Mouse (Mus musculus) left cerebral cortex, adult 2 months (tissue): ENCODE data around the gene Thegl. TPM values are rescaled to one million over a fixed set of nuclear protein-coding genes. Genes with fewer than 3 reads are reported as not detected.
"Not testable (repeated sequence)": the region's sequence is repeated elsewhere in the genome, so short reads cannot be mapped to it uniquely, and the experiment has no call there.

Experiments used
- DNase-seq, 2 experiments: peaks; one replicate each; pipeline ENCODE4 v3.0.0; 2021 to 2022; ENCODE audit warnings: low spot score in 2 of 2, mixed read lengths in 1 of 2; ENCODE audit errors: extremely low spot score in 1 of 2
- H3K27ac ChIP-seq: fragments of 200-600 bp; 2 replicates; pipeline ENCODE4 v1.8.1; 2022
- H3K4me3 ChIP-seq: fragments of 200-600 bp; 2 replicates; pipeline ENCODE4 v1.8.1; 2022
- CTCF ChIP-seq: fragments of 200-600 bp; IDR thresholded peaks from 2 replicates; pipeline ENCODE4 v1.8.1; 2022; ENCODE audit warnings: antibody characterized with exemption, mild to moderate bottlenecking, moderate library complexity
- intact Hi-C: fragments of 180-260 bp; cut with DNase I; formaldehyde crosslinking; loops from one replicate; pipeline ENCODE4 v1.15.1; 2025
- total RNA-seq, 2 experiments: library from RNA; stranded (reverse); gene quantifications; 2 replicates each; pipeline ENCODE4 v1.2.3; 2021

The Thegl gene
- total RNA-seq, 2 experiments from 2014 or later: 0.47 to 0.57 TPM

GRCm38 (mm10) chr5:77001192-77001591 is 14.6 kb upstream of the Thegl start:
- TF ChIP-seq CTCF: no peak
- H3K4me3 ChIP-seq: no peak overlapping the region
- intact Hi-C loops: no loop called here

GRCm38 (mm10) chr5:77004051-77004821 is 11.6 kb upstream of the Thegl start, which contains the start of gene Arl9:
Arl9 (plus strand) TSS chr5:77004055.
- H3K27ac ChIP-seq: no peak within 1 kb of the TSS
- no peak for TF ChIP-seq CTCF
- intact Hi-C loops: no loop called here
- DNase-seq: no peak
- H3K4me3 ChIP-seq: no peak within 1 kb of the TSS

More at GRCm38 (mm10) chr5:77001192-77001591, 14.6 kb upstream of the Thegl start:
- no peak for DNase-seq
- H3K27ac ChIP-seq: no peak overlapping the region

- Histone ChIP-seq H3K27ac (no peak overlapping the region), H3K4me3 (no peak overlapping the region)
- DNase-seq: no peak
- no peak for TF ChIP-seq CTCF
- intact Hi-C loops: no loop called here
Measured at GRCm38 (mm10) chr5:77010352-77010751, 5.5 kb upstream of the Thegl start.

DNA sequence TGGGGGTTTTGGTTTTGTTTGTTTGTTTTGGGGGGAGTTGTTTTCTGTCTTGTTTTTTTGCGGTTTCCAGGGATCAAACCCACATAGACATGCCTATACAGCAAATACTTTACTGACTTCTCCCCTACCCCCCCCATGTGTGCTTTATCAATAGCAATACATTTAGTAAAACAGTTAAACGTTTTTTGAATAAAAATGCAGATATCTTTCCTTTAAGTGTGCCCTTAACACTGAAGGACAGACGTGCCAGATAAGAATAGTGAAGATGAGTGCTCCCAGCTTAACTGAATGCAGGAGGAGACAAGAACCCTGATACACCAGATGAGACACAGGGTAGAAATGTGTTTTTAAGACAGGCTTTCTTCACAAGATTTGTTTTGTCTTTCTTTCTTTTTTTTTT is 4.7 kb upstream of the Thegl start:
- no peak for TF ChIP-seq CTCF
- Histone ChIP-seq H3K4me3 (no peak overlapping the region), H3K27ac (no peak overlapping the region)
- DNase-seq: no peak
- intact Hi-C loops: no loop called here

DNA sequence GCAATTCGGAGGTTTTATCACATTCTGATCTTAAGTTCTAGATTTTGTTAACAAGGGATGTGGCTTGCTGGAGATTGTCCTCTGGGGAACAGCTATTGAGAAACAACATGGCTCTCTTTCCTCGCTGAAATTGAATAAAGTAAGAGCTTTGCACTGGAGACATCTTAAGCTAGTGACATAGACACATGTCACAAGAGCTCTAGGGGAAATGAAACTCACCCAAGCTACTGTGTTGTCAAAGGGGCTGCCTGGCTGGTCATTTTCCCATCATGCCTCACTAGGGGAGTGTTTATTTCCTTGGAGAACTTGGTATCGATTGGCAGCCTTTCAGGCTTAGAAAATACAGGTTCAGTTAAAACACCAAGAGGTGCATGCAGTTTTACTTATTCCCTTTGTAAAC is 2.7 kb upstream of the Thegl start:
- no peak for TF ChIP-seq CTCF
- no peak overlapping the region for H3K4me3 ChIP-seq
- no peak for DNase-seq
- H3K27ac ChIP-seq: no peak overlapping the region
- intact Hi-C loops: no loop called here

GRCm38 (mm10) chr5:77028034-77028433 is 12.2 kb downstream of the Thegl start:
- Histone ChIP-seq H3K4me3 (no peak overlapping the region), H3K27ac (no peak overlapping the region)
- intact Hi-C loops: loop anchor here (2.0 kb wide), 1 partner anchor 143 kb away; no protein-coding TSS in a partner anchor
- no peak for DNase-seq
- no peak for TF ChIP-seq CTCF

GRCm38 (mm10) chr5:77029735-77030134 is 13.9 kb downstream of the Thegl start:
- DNase-seq: peak in 1 of 2 experiments; percentile 18
- peak; percentile 56 for TF ChIP-seq CTCF
- no peak overlapping the region for H3K4me3 ChIP-seq
- intact Hi-C loops: loop anchor here (2.0 kb wide), 1 partner anchor 141 kb away; no protein-coding TSS in a partner anchor
- H3K27ac ChIP-seq: no peak overlapping the region

GRCm38 (mm10) chr5:77035101-77035500 is 19.3 kb downstream of the Thegl start:
- DNase-seq, H3K27ac ChIP-seq, intact Hi-C loops, H3K4me3 ChIP-seq: not testable (repeated sequence)

DNA sequence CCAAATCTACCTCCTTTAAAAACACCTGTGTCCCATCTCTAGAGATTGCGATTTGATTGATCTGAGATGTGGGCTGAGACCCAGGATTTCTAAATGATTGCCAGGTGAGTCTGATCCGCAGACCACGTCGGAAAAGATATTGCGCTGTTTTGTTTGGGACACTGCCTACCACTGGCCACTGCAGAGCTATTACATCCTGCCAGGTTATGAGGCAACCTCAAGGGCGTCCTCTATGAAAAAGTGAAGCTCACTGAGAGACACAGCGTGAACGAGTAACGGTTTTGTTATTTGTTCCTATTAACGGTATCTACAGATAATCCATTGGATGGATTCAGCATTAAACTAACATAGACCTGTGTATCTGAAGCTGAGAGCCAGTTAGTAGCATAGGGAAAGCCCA is 22.6 kb downstream of the Thegl start:
- TF ChIP-seq CTCF: no peak
- no peak for DNase-seq
- intact Hi-C loops: no loop called here

GRCm38 (mm10) chr5:77039391-77039790 is 23.6 kb downstream of the Thegl start:
- Histone ChIP-seq H3K27ac (no peak overlapping the region), H3K4me3 (no peak overlapping the region)
- no peak for TF ChIP-seq CTCF
- DNase-seq: no peak
- intact Hi-C loops: no loop called here

More for the DNA sequence above, 22.6 kb downstream of the Thegl start:
- H3K4me3 ChIP-seq: no peak overlapping the region
- no peak overlapping the region for H3K27ac ChIP-seq

- TF ChIP-seq CTCF: no peak
- H3K27ac ChIP-seq: no peak overlapping the region
- intact Hi-C loops: no loop called here
- DNase-seq: no peak
- no peak overlapping the region for H3K4me3 ChIP-seq
Measured at GRCm38 (mm10) chr5:77044362-77044761, 28.5 kb downstream of the Thegl start.

GRCm38 (mm10) chr5:77052616-77053015 is 36.8 kb downstream of the Thegl start:
- H3K27ac ChIP-seq: no peak overlapping the region
- no peak overlapping the region for H3K4me3 ChIP-seq
- TF ChIP-seq CTCF: no peak
- intact Hi-C loops: no loop called here
- no peak for DNase-seq
